Mouse (Mus musculus) thymus, postnatal 14 days (tissue): Measurements from ENCODE around the gene Fbxw15.
"Not testable (repeated sequence)": the region's sequence is repeated elsewhere in the genome, so short reads cannot be mapped to it uniquely, and the experiment has no call there.

Source experiments
- DNase-seq: peaks from one replicate; pipeline ENCODE4 v3.0.0; 2021

The Fbxw15 gene

GRCm38 (mm10) chr9:109568162-109568561, at the start of gene Fbxw15:
Gene Fbxw15 (minus strand): TSS chr9:109568262.
- DNase-seq, result not testable (repeated sequence)

- DNase-seq, result not testable (repeated sequence)
Measured at GRCm38 (mm10) chr9:109606837-109607236, 38.8 kb upstream of the Fbxw15 start.

- DNase-seq, result peak; percentile 7
Measured at GRCm38 (mm10) chr9:109602128-109602527, 34.1 kb upstream of the Fbxw15 start.

- DNase-seq, result no peak
Measured at GRCm38 (mm10) chr9:109597226-109597625, 29.2 kb upstream of the Fbxw15 start.

- DNase-seq, result no peak
Measured at GRCm38 (mm10) chr9:109594866-109595265, 26.8 kb upstream of the Fbxw15 start.

GRCm38 (mm10) chr9:109565546-109565945, 2.5 kb downstream of the Fbxw15 start:
- DNase-seq, result no peak

- not testable (repeated sequence) for DNase-seq
Measured at GRCm38 (mm10) chr9:109562106-109562505, 6.0 kb downstream of the Fbxw15 start.

- no peak for DNase-seq
Measured at GRCm38 (mm10) chr9:109552483-109552882, 15.6 kb downstream of the Fbxw15 start.

- not testable (repeated sequence) for DNase-seq
Measured at GRCm38 (mm10) chr9:109549666-109550065, 18.4 kb downstream of the Fbxw15 start.

GRCm38 (mm10) chr9:109523385-109524064, 44.5 kb downstream of the Fbxw15 start:
- DNase-seq, result no peak
